7 mouse cellular contexts compared by ENCODE assay signal in genomic region chr10:41505446-41505845, GRCm38 (mm10). TPM values are rescaled to one million over a fixed set of nuclear protein-coding genes. Genes with fewer than 3 reads are reported as not detected.
DNase-seq lines count a peak whose midpoint lies in the region; ATAC-seq lines count a peak whose summit lies in the region.
"Not testable (repeated sequence)": the region's sequence is repeated elsewhere in the genome, so short reads cannot be mapped to it uniquely, and the experiment has no call there.

No protein-coding gene starts in this region.

- H3K27ac ChIP-seq in intestine, embryonic 16.5 days (ENCODE audit: low read length); midbrain, embryonic 11.5 days (ENCODE audit: low read depth, low read length): not testable (repeated sequence)

- not testable (repeated sequence) for H3K9me3 ChIP-seq in intestine, embryonic 16.5 days (ENCODE audit: control insufficient read depth, low read length); midbrain, embryonic 11.5 days (ENCODE audit: control insufficient read depth, low read length)

- H3K27me3 ChIP-seq in intestine, embryonic 16.5 days (replicated peaks; ENCODE audit: control insufficient read depth, insufficient read depth, low read length); midbrain, embryonic 11.5 days (ENCODE audit: control insufficient read depth, insufficient read depth, low read length): not testable (repeated sequence)

- not testable (repeated sequence) for H3K36me3 ChIP-seq in intestine, embryonic 16.5 days (ENCODE audit: control insufficient read depth, insufficient read depth, low read length); midbrain, embryonic 11.5 days (ENCODE audit: control insufficient read depth, insufficient read depth, low read length)

- intact Hi-C loops in gastrocnemius, postnatal 14 days (cut with DNase I; ENCODE audit: low total_unique reads): loop anchor here (10.0 kb wide), 2 partner anchors 51 to 201 kb away; partner anchors contain the start of genes Ak9, Fig4 and Zbtb24
- intact Hi-C loops in left cerebral cortex, postnatal 10 days (cut with DNase I): loop anchor here (10.0 kb wide), 3 partner anchors 51 to 501 kb away; partner anchors contain the start of genes Ak9, Fig4 and Zbtb24

- ATAC-seq in intestine, embryonic 16.5 days: peak; percentile 64
- ATAC-seq in midbrain, embryonic 11.5 days (ENCODE audit: low FRiP score): peak; percentile 46; the same call in 1 of the 2 replicates

- 6% methylated on average over 3 of the region's 3 CpGs for WGBS in intestine, embryonic 16.5 days
- WGBS in midbrain, embryonic 11.5 days: 1% methylated on average over 3 of the region's 3 CpGs

- not testable (repeated sequence) for H3K4me2 ChIP-seq in intestine, embryonic 16.5 days (ENCODE audit: low read depth, low read length); midbrain, embryonic 11.5 days

- H3K4me3 ChIP-seq in intestine, embryonic 16.5 days (ENCODE audit: low read length); midbrain, embryonic 11.5 days (ENCODE audit: low read depth, low read length): not testable (repeated sequence)

- not testable (repeated sequence) for H3K9ac ChIP-seq in intestine, embryonic 16.5 days (ENCODE audit: low read depth, low read length); midbrain, embryonic 11.5 days (ENCODE audit: low read length)

- not testable (repeated sequence) for H3K4me1 ChIP-seq in intestine, embryonic 16.5 days (ENCODE audit: control insufficient read depth, insufficient read depth, low read length); midbrain, embryonic 11.5 days (ENCODE audit: control insufficient read depth, insufficient read depth, low read length)

- DNase-seq in adrenal gland, adult (ENCODE audit: inconsistent age in 2 of 2, low spot score in 1 of 2): peak; percentile 73 to 89
- peak; percentile 90 for DNase-seq in embryo, embryonic 10.5 days (ENCODE audit: low spot score)
- DNase-seq in gastrocnemius, postnatal 14 days: peak; percentile 72
- DNase-seq in left cerebral cortex, postnatal 10 days (ENCODE audit: extremely low spot score in 1 of 2, low spot score in 2 of 2): peak; percentile 76 to 79
- DNase-seq in midbrain, embryonic 11.5 days (ENCODE audit: low spot score, missing footprints): peak; percentile 91
- DNase-seq in right cerebral cortex, postnatal 25 days: peak; percentile 30

RNA-seq across cellular contexts. Expression of gene Cd164, which starts 13.8 kb away (rescaled TPM):
- total RNA-seq in gastrocnemius, postnatal 14 days (2021): 100 to 1,000 TPM; 126 to 138 TPM
- 186 and 195 TPM in 2 replicates for polyA plus RNA-seq in intestine, embryonic 16.5 days (2015; fragmentation: Nextera tagmentation; extraction: Ambion mirVana)
- total RNA-seq in left cerebral cortex, postnatal 10 days (2021): 10 to 100 TPM; 43.7 to 53.2 TPM
- 112 and 126 TPM in 2 replicates for polyA plus RNA-seq in midbrain, embryonic 11.5 days (2014; fragmentation: Nextera tagmentation; extraction: Ambion mirVana)

RNA-seq across cellular contexts. Expression of gene Ppil6, which starts 15.2 kb away (rescaled TPM):
- total RNA-seq in gastrocnemius, postnatal 14 days (2021): not detected
- polyA plus RNA-seq in intestine, embryonic 16.5 days (2015; fragmentation: Nextera tagmentation; extraction: Ambion mirVana): 0.36 and 0.93 TPM in 2 replicates
- 1 to 10 TPM; 6.2 to 7.3 TPM for total RNA-seq in left cerebral cortex, postnatal 10 days (2021)
- 0.66 and 0.85 TPM in 2 replicates for polyA plus RNA-seq in midbrain, embryonic 11.5 days (2014; fragmentation: Nextera tagmentation; extraction: Ambion mirVana)

RNA-seq across cellular contexts. Expression of gene Smpd2, which starts 15.3 kb away (rescaled TPM):
- 10 to 100 TPM; 10.5 to 12.1 TPM for total RNA-seq in gastrocnemius, postnatal 14 days (2021)
- polyA plus RNA-seq in intestine, embryonic 16.5 days (2015; fragmentation: Nextera tagmentation; extraction: Ambion mirVana): 62.7 and 68.9 TPM in 2 replicates
- total RNA-seq in left cerebral cortex, postnatal 10 days (2021): 10 to 100 TPM; 17.2 to 18.8 TPM
- polyA plus RNA-seq in midbrain, embryonic 11.5 days (2014; fragmentation: Nextera tagmentation; extraction: Ambion mirVana): 50.7 and 60.0 TPM in 2 replicates

RNA-seq across cellular contexts. Expression of gene Mical1, which starts 29.3 kb away (rescaled TPM):
- total RNA-seq in gastrocnemius, postnatal 14 days (2021): 10 to 100 TPM; 10.5 to 15.5 TPM
- 23.8 and 28.4 TPM in 2 replicates for polyA plus RNA-seq in intestine, embryonic 16.5 days (2015; fragmentation: Nextera tagmentation; extraction: Ambion mirVana)
- total RNA-seq in left cerebral cortex, postnatal 10 days (2021): 10 to 100 TPM; 32.7 to 36.5 TPM
- polyA plus RNA-seq in midbrain, embryonic 11.5 days (2014; fragmentation: Nextera tagmentation; extraction: Ambion mirVana): 34.0 and 36.6 TPM in 2 replicates

RNA-seq across cellular contexts. Expression of gene Zbtb24, which starts 55.3 kb away (rescaled TPM):
- 1 to 10 TPM; 4.3 to 4.7 TPM for total RNA-seq in gastrocnemius, postnatal 14 days (2021)
- polyA plus RNA-seq in intestine, embryonic 16.5 days (2015; fragmentation: Nextera tagmentation; extraction: Ambion mirVana): 15.4 and 15.6 TPM in 2 replicates
- 10 to 100 TPM; 16.3 to 17.0 TPM for total RNA-seq in left cerebral cortex, postnatal 10 days (2021)
- polyA plus RNA-seq in midbrain, embryonic 11.5 days (2014; fragmentation: Nextera tagmentation; extraction: Ambion mirVana): 19.1 TPM in 2 replicates

Comparison
In these comparisons a context has a peak if more than half of its experiments do, and no peak if none do; other contexts are left out.
1. DNase-seq: peak in every context shown above with its lines; median percentile 91 in midbrain, embryonic 11.5 days; 90 in embryo, embryonic 10.5 days; 81 in adrenal gland, adult; 78 in left cerebral cortex, postnatal 10 days; 72 in gastrocnemius, postnatal 14 days; 30 in right cerebral cortex, postnatal 25 days.
2. RNA of gene Ppil6, which starts 15.2 kb away (total RNA-seq): 6.2 to 7.3 TPM in left cerebral cortex, postnatal 10 days; not detected in gastrocnemius, postnatal 14 days; every median in the first group is over 4 times any median in the second.